Mouse (Mus musculus) T-cell, adult 2 months (primary cell): ENCODE measurements around the gene Pip5k1b.

Source experiments
- DNase-seq: peaks from one replicate; pipeline ENCODE4 v3.0.0; 2022; ENCODE audit warnings: low spot score

Pip5k1b gene

DNA sequence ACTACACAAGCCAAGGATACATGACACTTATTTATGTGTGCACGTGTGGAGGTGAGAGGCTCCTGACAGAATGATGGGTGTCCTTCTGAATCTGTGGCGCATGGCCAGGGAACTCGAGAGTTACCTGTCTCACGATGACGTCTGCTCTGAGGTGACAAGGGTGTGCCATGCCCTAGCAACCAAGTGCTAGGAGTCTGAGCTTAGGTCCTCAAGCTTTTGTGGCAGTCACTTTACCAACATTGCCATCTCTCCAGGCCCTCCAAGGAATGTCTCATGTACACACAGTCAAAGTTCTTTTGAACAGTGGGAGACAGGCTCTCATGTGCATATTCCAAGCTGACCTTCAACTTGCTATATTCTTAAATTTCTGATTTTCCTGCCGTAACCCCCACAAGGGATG, 297.7 kb downstream of the Pip5k1b start:
- no peak for DNase-seq

DNA sequence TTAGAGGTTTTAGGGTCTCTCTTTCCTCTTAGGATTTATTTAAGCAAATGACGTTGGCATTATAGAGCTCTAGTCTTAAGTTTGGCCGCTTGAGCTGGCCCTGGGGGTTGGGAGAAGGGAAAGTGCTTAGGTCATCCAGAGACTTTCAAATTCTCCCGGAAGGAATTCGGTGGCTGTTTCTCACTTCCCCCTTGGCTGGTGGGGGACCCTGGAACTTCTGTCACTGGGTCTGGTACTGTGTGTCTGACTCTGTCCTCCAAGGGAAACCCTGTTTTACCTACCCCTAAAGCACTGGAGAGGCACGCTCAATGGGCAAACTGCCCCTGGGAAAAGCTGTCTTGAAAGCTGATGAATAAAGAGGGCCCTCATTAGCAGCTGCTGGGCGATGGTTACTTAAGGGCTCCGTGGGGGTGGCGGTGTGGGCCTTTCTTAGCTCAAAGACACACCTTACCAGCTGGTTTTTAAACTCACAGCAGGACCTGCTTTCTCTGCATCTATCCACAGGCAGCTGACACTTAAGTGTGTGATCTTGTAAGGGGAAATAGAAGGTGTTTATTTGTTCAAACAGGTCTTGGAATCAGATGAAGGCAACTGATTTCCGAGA, 301.9 kb downstream of the Pip5k1b start:
- no peak for DNase-seq

DNA sequence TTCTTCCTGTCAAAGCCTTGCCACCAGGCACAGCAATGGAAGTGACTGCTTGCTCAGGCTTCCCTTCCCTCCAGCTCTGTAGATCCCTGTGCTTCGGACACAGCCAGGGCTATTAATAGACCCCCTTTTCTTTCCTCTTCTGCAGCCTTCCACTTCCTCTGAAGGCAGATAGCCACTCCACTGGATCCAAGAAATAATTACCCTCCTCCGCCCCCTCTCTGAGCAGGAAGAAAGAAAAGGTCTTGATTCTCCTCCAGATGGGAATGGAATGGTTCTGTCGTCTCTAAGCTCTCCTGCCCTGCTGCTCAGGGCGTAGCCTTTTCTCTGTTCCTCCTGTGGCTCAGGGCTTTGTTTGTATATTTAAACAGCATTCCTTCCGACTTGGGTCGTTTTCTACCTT, 303.8 kb downstream of the Pip5k1b start:
- DNase-seq = no peak
